Mouse (Mus musculus) ES-Bruce4 (cell line): ENCODE measurements at regions not wholly inside any gene's neighbourhood (a gene's known extent, or its start where the extent isn't known, plus 50 kb on each side); places are given as distances from the start of the nearest gene placed in this dataset.

ENCODE experiments used
- CTCF ChIP-seq: IDR thresholded peaks from one replicate; pipeline ENCODE4 v1.8.1; 2011; ENCODE audit warnings: low read depth, low read length
- EP300 ChIP-seq: IDR thresholded peaks from 2 replicates; pipeline ENCODE4 v1.6.1; 2011; ENCODE audit warnings: low read depth, low read length; ENCODE audit not compliant: insufficient read depth
- POLR2A ChIP-seq: IDR thresholded peaks from one replicate; pipeline ENCODE4 v1.8.1; 2011; ENCODE audit warnings: low read length; ENCODE audit not compliant: insufficient read depth

DNA sequence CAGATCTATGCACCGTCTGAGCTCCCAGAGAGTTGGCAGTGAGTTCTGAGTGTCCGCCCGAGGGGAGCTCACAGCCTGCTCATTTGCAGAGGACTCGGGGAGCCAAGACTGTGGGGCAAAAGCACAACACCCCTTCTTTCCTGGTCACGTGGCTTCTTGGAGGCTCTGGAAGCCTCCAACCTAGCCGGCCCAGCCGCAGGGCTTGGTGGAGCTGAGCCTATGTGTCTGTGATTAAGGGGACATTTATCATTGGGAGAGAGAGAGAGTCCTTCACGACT, 217.5 kb downstream of the Vrk1 start:
- TF ChIP-seq POLR2A (no peak), CTCF (no peak), EP300 (no peak)
